Mouse (Mus musculus) gastrocnemius, postnatal 36 days (tissue): Measurements from ENCODE around the gene Hsd17b6. TPM values are rescaled to one million over a fixed set of nuclear protein-coding genes. Genes with fewer than 3 reads are reported as not detected.
A peak's percentile ranks its signal among the peaks of the same experiment; 100 is the strongest.
"Not testable (repeated sequence)": the region's sequence is repeated elsewhere in the genome, so short reads cannot be mapped to it uniquely, and the experiment has no call there.

Experiments
- DNase-seq, 2 experiments: peaks; one replicate each; pipeline ENCODE4 v3.0.0; 2022
- intact Hi-C: fragments of 180-260 bp; cut with DNase I; formaldehyde crosslinking; loops from one replicate; pipeline ENCODE4 v1.15.1; 2025
- long read RNA-seq, 2 experiments: library from polyadenylated mRNA; stranded (forward); transcript quantifications; one replicate each; pipeline ENCODE4 v2.0.0; 2021
- total RNA-seq, 2 experiments: library from RNA; stranded (reverse); gene quantifications; 2 replicates each; pipeline ENCODE4 v1.2.3; 2021

Hsd17b6 gene
- not detected for total RNA-seq
- long read RNA-seq, experiment 1 = 0 reads
- long read RNA-seq, experiment 2 = 0 reads

DNA sequence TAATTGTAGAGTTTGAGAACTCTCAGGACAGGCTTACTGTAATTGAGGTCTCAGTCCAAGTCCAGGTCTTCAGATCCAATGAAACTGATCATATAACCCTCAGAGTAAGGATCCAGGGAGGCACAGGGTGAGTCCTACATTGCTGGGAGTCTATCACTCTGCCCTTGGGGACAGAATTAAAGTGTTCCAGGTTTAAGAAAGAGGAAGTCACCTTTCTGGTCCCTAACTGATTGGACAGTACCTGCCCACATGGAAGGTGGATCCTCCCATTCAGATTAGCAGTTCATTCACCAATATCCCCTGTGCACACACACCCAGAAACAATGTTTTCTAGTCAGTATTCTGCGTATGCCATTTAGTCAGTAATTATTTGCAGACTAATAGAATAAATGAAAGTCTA, at the start of gene Hsd17b6:
Gene Hsd17b6 (minus strand): TSS at position 166 of the 400 bp plus-strand sequence.
- DNase-seq = no peak

DNA sequence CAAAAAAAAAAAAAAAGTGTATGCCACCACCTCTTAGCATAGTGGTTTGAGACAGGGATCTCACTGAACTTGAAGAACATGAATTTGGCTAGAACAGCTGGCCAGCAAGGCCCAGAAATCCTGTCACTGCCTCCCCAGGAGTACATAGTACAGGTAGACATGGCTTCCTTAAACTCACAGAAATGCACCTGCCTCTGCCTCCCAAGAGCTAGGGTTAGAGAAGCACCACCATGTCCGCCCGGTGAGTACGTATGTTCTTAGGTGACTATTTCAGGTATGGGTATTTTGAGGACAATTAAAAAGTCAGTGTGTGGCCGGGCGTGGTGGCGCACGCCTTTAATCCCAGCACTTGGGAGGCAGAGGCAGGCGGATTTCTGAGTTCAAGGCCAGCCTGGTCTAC, 45.6 kb upstream of the Hsd17b6 start:
- intact Hi-C loops = no loop called here
- DNase-seq = no peak

More for the DNA sequence above, at the start of gene Hsd17b6:
- intact Hi-C loops = loop anchor here (2.0 to 10.0 kb wide), 2 partner anchors 51 to 273 kb away; partner anchors contain the start of gene Zbtb39

DNA sequence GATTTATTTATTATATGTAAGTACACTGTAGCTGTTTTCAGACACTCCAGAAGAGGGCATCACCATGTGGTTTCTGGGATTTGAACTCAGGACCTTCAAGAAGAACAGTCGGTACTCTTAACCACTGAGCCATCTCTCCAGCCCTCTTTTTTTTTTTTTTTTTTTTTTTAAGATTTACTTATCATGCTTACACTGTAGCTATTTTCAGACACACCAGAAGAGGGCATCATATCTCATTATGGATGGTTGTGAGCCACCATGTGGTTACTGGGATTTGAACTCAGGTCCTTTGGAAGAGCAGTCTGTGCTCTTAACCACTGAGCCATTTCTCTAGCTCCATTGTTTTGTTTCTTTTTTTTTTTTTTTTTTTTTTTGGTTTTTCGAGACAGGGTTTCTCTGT, 44.7 kb upstream of the Hsd17b6 start:
- DNase-seq, intact Hi-C loops: not testable (repeated sequence)

DNA sequence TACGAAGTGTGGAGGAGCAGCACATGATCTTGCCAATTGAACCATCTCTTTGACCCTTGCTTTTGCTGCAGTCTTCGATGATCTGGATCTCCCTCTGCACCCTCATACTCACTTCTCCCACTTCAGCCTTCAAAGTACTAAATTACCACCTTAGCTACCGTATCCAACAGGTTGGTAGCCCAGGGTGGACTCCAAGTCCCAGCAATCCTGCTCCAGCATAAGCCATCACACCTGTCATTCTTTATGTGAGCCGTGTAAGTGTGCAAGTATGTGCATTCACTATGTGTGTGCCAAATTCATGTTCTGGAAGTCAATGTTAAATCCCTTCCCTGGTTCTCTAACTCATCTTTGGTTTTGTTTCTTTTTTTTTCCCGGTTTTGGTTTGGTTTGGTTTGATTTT, 44.2 kb upstream of the Hsd17b6 start:
- DNase-seq = no peak
- intact Hi-C loops = no loop called here

DNA sequence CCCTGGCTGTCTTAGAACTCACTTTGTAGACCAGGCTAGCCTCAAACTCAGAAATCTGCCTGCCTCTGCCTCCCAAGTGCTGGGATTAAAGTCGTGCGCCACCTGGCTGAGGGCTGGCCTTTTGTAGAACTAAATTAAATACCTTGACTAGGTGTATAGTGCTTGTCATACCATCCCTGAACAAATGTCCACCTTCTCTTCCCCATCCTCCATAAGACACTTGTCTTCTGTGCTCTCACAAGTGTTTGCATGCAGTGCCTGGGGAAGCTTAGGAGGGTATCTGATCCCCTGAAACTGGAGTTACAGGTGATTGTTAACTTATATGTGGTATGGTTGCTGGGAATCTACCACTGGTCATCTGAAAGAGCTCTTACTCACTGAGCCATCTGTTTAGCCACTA, 42.9 kb upstream of the Hsd17b6 start:
- intact Hi-C loops = no loop called here

GRCm38 (mm10) chr10:128049741-128050140, 42.3 kb upstream of the Hsd17b6 start:
- no peak for DNase-seq
- intact Hi-C loops = no loop called here

More for the DNA sequence above, 42.9 kb upstream of the Hsd17b6 start:
- DNase-seq = no peak

GRCm38 (mm10) chr10:128048157-128048556, 40.7 kb upstream of the Hsd17b6 start:
- no peak for DNase-seq
- intact Hi-C loops = no loop called here

DNA sequence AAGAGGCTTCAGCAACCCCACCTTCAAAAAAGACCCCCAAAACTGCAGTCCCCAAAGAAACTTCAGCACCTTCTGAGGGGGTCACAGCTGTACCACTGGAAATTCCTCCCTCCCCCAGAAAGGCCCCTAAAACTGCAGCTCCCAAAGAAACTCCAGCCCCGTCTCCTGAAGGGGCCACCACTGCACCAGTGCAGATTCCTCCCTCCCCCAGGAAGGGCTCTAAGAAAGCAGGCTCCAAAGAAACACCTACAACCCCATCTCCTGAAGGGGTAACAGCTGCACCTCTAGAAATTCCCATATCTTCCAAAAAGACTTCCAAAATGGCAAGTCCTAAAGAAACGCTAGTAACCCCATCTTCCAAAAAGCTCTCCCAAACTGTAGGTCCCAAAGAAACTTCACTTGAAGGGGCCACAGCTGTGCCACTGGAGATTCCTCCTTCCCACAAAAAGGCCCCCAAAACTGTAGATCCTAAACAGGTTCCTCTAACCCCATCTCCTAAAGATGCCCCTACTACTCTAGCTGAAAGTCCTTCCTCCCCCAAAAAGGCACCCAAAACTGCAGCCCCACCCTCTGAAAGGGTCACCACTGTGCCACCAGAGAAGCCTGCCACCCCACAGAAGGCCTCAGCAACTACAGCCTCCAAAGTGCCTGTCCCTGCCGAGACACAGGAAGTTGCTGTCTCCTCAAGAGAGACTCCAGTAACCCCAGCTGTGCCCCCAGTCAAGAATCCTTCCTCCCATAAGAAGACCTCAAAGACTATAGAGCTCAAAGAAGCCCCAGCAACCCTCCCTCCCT, 35.8 kb upstream of the Hsd17b6 start:
- intact Hi-C loops = loop anchor here (2.0 kb wide), 1 partner anchor 14 kb away; no protein-coding TSS in a partner anchor
- no peak for DNase-seq

DNA sequence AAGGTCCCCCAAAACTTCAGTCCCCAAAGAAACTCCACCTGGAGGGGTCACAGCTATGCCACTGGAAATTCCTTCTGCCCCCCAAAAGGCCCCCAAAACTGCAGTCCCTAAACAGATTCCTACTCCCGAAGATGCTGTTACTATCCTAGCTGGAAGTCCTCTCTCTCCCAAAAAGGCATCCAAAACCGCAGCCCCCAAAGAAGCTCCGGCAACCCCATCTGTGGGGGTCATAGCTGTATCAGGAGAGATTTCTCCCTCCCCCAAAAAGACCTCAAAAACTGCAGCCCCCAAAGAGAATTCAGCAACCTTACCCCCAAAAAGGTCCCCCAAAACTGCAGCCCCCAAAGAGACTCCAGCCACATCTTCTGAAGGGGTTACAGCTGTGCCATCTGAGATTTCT, 35.1 kb upstream of the Hsd17b6 start:
- intact Hi-C loops = loop anchor here (2.0 kb wide), 1 partner anchor 14 kb away; no protein-coding TSS in a partner anchor
- no peak for DNase-seq

GRCm38 (mm10) chr10:128041636-128042035, 34.2 kb upstream of the Hsd17b6 start:
- no peak for DNase-seq
- intact Hi-C loops = loop anchor here (2.0 kb wide), 1 partner anchor 15 kb away; no protein-coding TSS in a partner anchor

GRCm38 (mm10) chr10:128040293-128040692, 32.9 kb upstream of the Hsd17b6 start:
- intact Hi-C loops = no loop called here
- no peak for DNase-seq

- intact Hi-C loops = no loop called here
- DNase-seq = no peak
Observed at GRCm38 (mm10) chr10:128039858-128040257, 32.4 kb upstream of the Hsd17b6 start.

DNA sequence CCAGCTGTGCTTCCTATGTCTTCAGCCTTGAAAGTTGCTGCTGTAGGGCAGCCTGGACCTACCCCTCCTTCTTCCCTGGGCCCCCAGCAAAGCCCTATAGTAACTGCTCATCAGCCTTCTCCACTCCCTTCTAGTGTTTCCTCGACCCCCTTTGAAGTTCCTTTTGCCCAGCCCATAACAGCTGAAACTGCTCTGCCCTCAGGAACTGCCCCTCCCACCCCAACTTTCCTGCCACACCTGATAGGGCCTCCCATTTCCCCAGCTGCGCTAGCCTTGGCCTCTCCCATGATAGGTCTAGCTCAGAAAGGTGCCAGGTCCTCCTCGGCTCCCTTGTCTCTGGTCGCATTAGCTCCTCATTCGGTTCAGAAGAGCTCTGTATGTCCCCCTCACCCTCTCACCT, 31.8 kb upstream of the Hsd17b6 start:
- DNase-seq = no peak
- intact Hi-C loops = no loop called here

DNA sequence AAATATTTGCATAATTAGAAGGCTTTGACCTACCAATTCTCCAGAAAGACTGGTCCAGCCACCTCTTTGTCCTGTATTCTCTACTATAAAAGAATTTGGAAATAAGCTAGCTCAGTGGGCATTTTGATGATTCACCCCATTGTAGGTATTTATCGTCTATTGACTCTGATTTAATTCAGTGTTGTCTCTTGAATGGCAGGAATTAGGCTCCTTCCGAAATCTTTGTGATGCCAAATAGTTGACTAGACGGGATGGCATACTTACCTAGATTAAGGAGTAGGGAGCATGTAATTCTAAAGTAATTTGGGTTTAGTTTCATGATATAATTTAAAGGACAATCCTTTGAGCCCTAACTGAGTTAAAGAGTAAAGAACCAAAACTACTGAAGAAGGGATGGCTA, 30.5 kb upstream of the Hsd17b6 start:
- DNase-seq = no peak
- intact Hi-C loops = no loop called here

- intact Hi-C loops = no loop called here
- peak; percentile 37 to 57 for DNase-seq
Observed at GRCm38 (mm10) chr10:128036746-128037425, 29.5 kb upstream of the Hsd17b6 start.

GRCm38 (mm10) chr10:128030860-128031259, 23.4 kb upstream of the Hsd17b6 start:
- intact Hi-C loops = no loop called here

GRCm38 (mm10) chr10:128029931-128030330, 22.5 kb upstream of the Hsd17b6 start:
- intact Hi-C loops = no loop called here
- DNase-seq = no peak

More at GRCm38 (mm10) chr10:128030860-128031259, 23.4 kb upstream of the Hsd17b6 start:
- DNase-seq = no peak

- no peak for DNase-seq
- intact Hi-C loops = no loop called here
Observed at GRCm38 (mm10) chr10:128023496-128023895, 16.1 kb upstream of the Hsd17b6 start.

DNA sequence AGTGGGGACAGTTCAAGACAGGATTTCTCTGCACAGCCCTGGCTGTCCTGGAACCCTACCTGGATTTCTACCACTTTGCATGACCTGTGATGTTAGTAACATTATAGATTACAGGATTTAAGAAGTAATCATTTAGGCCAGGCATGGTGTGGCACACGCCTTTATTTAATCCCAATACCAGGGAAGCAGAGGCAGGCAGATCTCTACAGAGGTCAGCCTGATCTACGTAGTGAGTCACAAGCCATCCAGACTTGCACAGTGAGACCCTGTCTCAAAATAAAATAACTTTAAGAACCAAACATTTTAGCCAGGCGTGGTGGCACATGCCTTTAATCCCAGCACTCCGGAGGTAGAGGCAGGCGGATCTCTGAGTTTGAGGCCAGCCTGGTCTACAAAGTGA, 14.8 kb upstream of the Hsd17b6 start:
- no peak for DNase-seq
- intact Hi-C loops = no loop called here

DNA sequence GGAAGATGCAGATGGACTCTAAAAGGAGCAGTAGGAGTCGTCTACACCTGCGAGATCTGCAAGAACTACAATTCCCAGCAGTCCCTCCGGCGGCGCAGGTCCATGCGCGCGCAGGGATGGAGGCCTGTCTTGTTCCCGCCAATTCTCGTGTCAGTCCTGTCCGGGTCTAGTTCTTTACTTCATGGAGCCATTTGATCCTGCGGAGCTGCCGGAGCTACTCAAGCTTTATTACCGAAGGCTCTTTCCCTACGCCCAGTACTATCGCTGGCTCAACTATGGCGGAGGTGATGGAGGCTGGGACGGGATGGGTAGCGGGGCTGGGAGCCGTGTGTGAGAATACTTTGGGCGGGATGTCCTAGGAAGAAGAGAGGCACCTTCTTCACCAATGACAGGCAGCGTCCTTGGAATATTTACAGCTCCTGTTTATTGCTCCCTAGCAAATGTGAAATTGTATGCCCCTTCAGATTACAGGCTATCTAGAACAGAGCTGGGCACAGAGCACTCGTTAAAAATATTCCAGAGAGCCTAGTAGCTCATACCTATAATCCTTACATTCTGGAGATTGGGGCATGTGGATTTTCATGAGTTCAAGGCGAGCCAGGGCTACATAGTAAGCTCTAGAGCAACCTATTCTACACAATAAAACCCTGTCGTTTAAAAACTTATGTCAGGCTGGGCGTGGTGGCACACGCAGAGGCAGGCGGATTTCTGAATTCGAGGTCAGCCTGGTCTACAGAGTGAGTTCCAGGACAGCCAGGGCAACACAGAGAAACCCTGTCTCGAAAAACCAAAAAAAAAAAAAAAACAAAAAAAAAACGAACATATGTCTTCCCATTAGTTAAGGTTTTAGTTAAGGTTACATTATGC, 7.9 kb upstream of the Hsd17b6 start, which contains the start of gene Prim1:
Gene Prim1 (plus strand): TSS at position 101 of the 867 bp plus-strand sequence.
- intact Hi-C loops = loop anchor here (10.0 kb wide), 1 partner anchor 340 kb away; no protein-coding TSS in a partner anchor
- DNase-seq = peak; percentile 49 to 61
